ENCODE assay signal across 8 mouse cellular contexts in the genomic region with DNA sequence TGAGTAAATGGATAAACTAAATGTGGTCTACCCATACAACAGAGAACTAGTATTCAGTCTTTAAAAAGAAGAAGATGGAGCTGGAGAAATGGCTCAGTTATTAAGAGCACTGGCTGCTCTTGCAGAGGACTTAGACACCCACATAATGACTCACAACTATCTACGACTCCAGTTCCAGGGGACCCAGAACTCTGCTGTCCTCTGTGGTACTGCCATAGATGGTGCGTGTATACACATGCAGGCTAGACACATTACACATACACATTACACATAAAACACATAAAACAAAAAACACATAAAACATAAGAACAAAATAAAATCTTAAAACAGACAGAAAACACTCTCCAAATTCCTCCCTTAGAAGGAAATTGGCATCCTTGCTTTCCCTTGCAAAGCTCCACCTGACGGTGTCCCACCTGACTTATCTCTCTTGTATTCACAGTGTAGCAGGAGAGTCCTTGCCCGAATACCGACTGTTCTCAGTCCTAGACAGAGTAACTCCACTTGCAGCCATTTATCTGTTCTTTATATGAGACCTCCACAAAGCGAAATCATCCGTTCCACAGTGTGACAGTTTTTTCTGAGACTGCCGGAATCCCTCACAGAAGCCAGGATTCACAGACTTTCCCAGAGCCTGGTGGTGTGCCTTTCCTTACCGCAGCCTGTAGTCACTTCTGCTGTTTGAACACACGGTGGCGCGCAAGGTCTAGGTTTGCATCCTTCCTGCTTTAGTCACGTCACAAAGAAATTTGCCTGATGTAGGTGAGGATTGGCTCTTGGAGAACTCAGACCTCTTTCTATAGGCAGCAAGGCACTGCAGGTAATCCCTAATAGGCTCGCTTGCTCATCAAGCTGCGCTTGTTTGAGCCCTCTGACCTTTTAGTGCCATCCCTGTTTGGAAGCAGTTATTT. TPM values are rescaled to one million over a fixed set of nuclear protein-coding genes. Genes with fewer than 3 reads are reported as not detected.
DNase-seq lines count a peak whose midpoint lies in the region; ATAC-seq lines count a peak whose summit lies in the region.

No protein-coding gene starts in this region.

- 25% methylated on average over 15 of the region's 15 CpGs for WGBS in embryonic facial prominence, embryonic 10.5 days
- WGBS in limb, embryonic 10.5 days: 25% methylated on average over 15 of the region's 15 CpGs
- 25% methylated on average over 15 of the region's 15 CpGs for WGBS in midbrain, embryonic 14.5 days

- H3K4me3 ChIP-seq in embryonic facial prominence, embryonic 10.5 days: no peak overlapping the region
- H3K4me3 ChIP-seq in limb, embryonic 10.5 days: no peak overlapping the region
- 0 out of 2 replicates have a peak overlapping the region, but pooled peaks have one; percentile 12 for H3K4me3 ChIP-seq in midbrain, embryonic 14.5 days (replicated peaks; ENCODE audit: low read depth, low read length)

- no peak overlapping the region for H3K27ac ChIP-seq in embryonic facial prominence, embryonic 10.5 days (replicated peaks)
- H3K27ac ChIP-seq in limb, embryonic 10.5 days: no peak overlapping the region
- 0 out of 2 replicates have a peak overlapping the region, but pooled peaks have one; percentile 34 for H3K27ac ChIP-seq in midbrain, embryonic 14.5 days (replicated peaks; ENCODE audit: low read depth, low read length)

- peak overlapping the region; percentile 4; the same call in 1 of the 2 replicates for H3K9ac ChIP-seq in midbrain, embryonic 14.5 days (replicated peaks; ENCODE audit: low read length)

- peak; percentile 91 for ATAC-seq in midbrain, embryonic 14.5 days (ENCODE audit: low FRiP score, low TSS enrichment)

- H3K9me3 ChIP-seq in embryonic facial prominence, embryonic 10.5 days: no peaks in the 10 kb centered on the region
- no peaks in the 10 kb centered on the region for H3K9me3 ChIP-seq in limb, embryonic 10.5 days (replicated peaks)
- no peaks in the 10 kb centered on the region for H3K9me3 ChIP-seq in midbrain, embryonic 14.5 days (ENCODE audit: control insufficient read depth, low read length)

- no peaks in the 10 kb centered on the region for H3K27me3 ChIP-seq in embryonic facial prominence, embryonic 10.5 days (replicated peaks; ENCODE audit: low read depth, poor library complexity, severe bottlenecking)
- H3K27me3 ChIP-seq in limb, embryonic 10.5 days (ENCODE audit: low read depth, poor library complexity, severe bottlenecking): no peaks in the 10 kb centered on the region
- H3K27me3 ChIP-seq in midbrain, embryonic 14.5 days (ENCODE audit: control insufficient read depth, insufficient read depth, low read length): no peaks in the 10 kb centered on the region

- no peaks in the 10 kb centered on the region for H3K4me1 ChIP-seq in embryonic facial prominence, embryonic 10.5 days
- H3K4me1 ChIP-seq in limb, embryonic 10.5 days: no peaks in the 10 kb centered on the region
- H3K4me1 ChIP-seq in midbrain, embryonic 14.5 days (ENCODE audit: control insufficient read depth, insufficient read depth, low read length): no peaks in the 10 kb centered on the region

- peak; percentile 52 to 58 for DNase-seq in urinary bladder, adult 18-20 months (ENCODE audit: low spot score in 2 of 2)
- DNase-seq in urinary bladder, postnatal 10 days (ENCODE audit: low spot score): no peak
- DNase-seq in embryonic facial prominence, embryonic 10.5 days (ENCODE audit: low spot score): peak; percentile 87
- peak; percentile 92 for DNase-seq in heart, adult 11 months
- DNase-seq in kidney, adult 18-20 months: peak; percentile 65
- peak; percentile 88 for DNase-seq in limb, embryonic 10.5 days (ENCODE audit: low spot score)
- DNase-seq in midbrain, embryonic 14.5 days: peak; percentile 96
- DNase-seq in spleen, adult 18-20 months: peak; percentile 46 to 68

- H3K4me2 ChIP-seq in midbrain, embryonic 14.5 days (ENCODE audit: low read length): peak overlapping the region; percentile 39

- no peaks in the 10 kb centered on the region for H3K36me3 ChIP-seq in embryonic facial prominence, embryonic 10.5 days (replicated peaks)
- H3K36me3 ChIP-seq in limb, embryonic 10.5 days: no peaks in the 10 kb centered on the region
- H3K36me3 ChIP-seq in midbrain, embryonic 14.5 days (ENCODE audit: control insufficient read depth, insufficient read depth, low read length): no peaks in the 10 kb centered on the region

RNA-seq across cellular contexts. Expression of a gene that starts 9.2 kb away (rescaled TPM):
- 4.3 and 5.6 TPM in 2 replicates for polyA plus RNA-seq in embryonic facial prominence, embryonic 10.5 days (2016; fragmentation: Nextera tagmentation; extraction: Ambion mirVana)
- polyA plus RNA-seq in limb, embryonic 10.5 days (2016; fragmentation: Nextera tagmentation; extraction: Ambion mirVana): 1.1 and 2.8 TPM in 2 replicates
- polyA plus RNA-seq in midbrain, embryonic 14.5 days (2014; fragmentation: Nextera tagmentation; extraction: Ambion mirVana): 106 and 143 TPM in 2 replicates

RNA-seq across cellular contexts. Expression of a gene that starts 24.3 kb away (rescaled TPM):
- 1.9 and 3.0 TPM in 2 replicates for polyA plus RNA-seq in embryonic facial prominence, embryonic 10.5 days (2016; fragmentation: Nextera tagmentation; extraction: Ambion mirVana)
- 2.1 and 4.2 TPM in 2 replicates for polyA plus RNA-seq in limb, embryonic 10.5 days (2016; fragmentation: Nextera tagmentation; extraction: Ambion mirVana)
- polyA plus RNA-seq in midbrain, embryonic 14.5 days (2014; fragmentation: Nextera tagmentation; extraction: Ambion mirVana): 0.58 and 1.4 TPM in 2 replicates

RNA-seq across cellular contexts. Expression of a gene that starts 32.5 kb away (rescaled TPM):
- polyA plus RNA-seq in embryonic facial prominence, embryonic 10.5 days (2016; fragmentation: Nextera tagmentation; extraction: Ambion mirVana): 2.7 and 3.6 TPM in 2 replicates
- 2.6 and 3.1 TPM in 2 replicates for polyA plus RNA-seq in limb, embryonic 10.5 days (2016; fragmentation: Nextera tagmentation; extraction: Ambion mirVana)
- polyA plus RNA-seq in midbrain, embryonic 14.5 days (2014; fragmentation: Nextera tagmentation; extraction: Ambion mirVana): 1.5 and 2.0 TPM in 2 replicates

RNA-seq across cellular contexts. Expression of a gene that starts 40.3 kb away (rescaled TPM):
- polyA plus RNA-seq in embryonic facial prominence, embryonic 10.5 days (2016; fragmentation: Nextera tagmentation; extraction: Ambion mirVana): 8.3 and 10.4 TPM in 2 replicates
- 4.1 and 15.3 TPM in 2 replicates for polyA plus RNA-seq in limb, embryonic 10.5 days (2016; fragmentation: Nextera tagmentation; extraction: Ambion mirVana)
- 2.6 and 2.7 TPM in 2 replicates for polyA plus RNA-seq in midbrain, embryonic 14.5 days (2014; fragmentation: Nextera tagmentation; extraction: Ambion mirVana)

RNA-seq across cellular contexts. Expression of a gene that starts 47.3 kb away (rescaled TPM):
- polyA plus RNA-seq in embryonic facial prominence, embryonic 10.5 days (2016; fragmentation: Nextera tagmentation; extraction: Ambion mirVana): not detected in 2 replicates
- polyA plus RNA-seq in limb, embryonic 10.5 days (2016; fragmentation: Nextera tagmentation; extraction: Ambion mirVana): not detected in 2 replicates
- polyA plus RNA-seq in midbrain, embryonic 14.5 days (2014; fragmentation: Nextera tagmentation; extraction: Ambion mirVana): 0.09 and 0.13 TPM in 2 replicates

Comparison
In these comparisons a context has a peak if more than half of its experiments do, and no peak if none do; other contexts are left out.
1. RNA of a gene that starts 9.2 kb away (polyA plus RNA-seq): 106 to 143 TPM in midbrain, embryonic 14.5 days; 4.3 to 5.6 TPM in embryonic facial prominence, embryonic 10.5 days and 1.1 to 2.8 TPM in limb, embryonic 10.5 days; every median in the first group is over 10 times any median in the second.